Mouse (Mus musculus): ENCODE measurements around the gene Socs2.

Socs2 gene

DNA sequence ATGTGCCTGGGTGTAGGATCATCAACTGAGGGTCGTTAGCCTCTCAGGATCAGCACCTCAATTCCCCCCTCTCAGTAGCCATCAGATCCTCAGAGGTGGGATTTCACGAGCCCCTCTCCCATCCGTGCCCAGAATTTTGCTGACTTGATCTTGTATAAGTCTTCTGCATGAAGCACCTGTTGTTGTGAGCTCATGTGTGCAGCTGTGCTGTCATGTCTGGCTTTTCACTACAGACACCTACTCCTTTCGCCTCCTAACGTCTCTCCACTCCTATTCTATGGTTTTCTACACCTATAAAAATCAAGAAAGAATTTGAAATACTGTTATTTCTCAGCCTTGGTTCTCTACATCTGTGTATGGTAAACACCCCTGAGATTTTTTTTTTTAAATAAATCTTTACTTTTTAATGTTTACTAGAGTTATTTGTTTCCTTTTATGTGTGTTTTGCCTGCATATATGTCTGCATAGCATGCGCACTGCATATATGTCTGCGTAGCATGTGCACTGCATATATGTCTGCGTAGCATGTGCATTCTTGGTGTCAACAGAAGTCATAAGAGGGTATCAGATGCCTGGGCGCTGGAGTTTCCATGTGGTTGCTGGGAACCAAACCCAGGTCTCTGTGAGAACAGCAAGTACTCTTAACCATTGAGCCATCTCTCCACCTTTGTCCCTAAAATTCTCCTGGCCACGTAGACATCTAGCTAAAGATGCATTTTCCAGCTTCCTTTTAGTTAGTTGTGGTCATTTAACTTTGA is 74.0 kb downstream of the Socs2 start:
- Histone ChIP-seq H3K4me3 (replicated peaks; ENCODE audit: low read length) (no peak overlapping the region), H3K27me3 (ENCODE audit: insufficient read depth, low read length) (no peaks in the 10 kb centered on the region), H3K4me1 (replicated peaks; ENCODE audit: low read depth, low read length) (peaks cover 2% of the 10 kb centered on the region; the same call in 1 of the 2 replicates), H3K36me3 (ENCODE audit: insufficient read depth, low read length) (no peaks in the 10 kb centered on the region), H3K9me3 (ENCODE audit: low read length) (peaks cover 4% of the 10 kb centered on the region; the same call in 1 of the 2 replicates)
- TF ChIP-seq POU5F1 (IDR thresholded peaks at IDR 0.05; ENCODE audit: borderline replicate concordance, low read length) (no peak), CTCF (conservative IDR thresholded peaks at IDR 0.05; ENCODE audit: low read length) (no peak), NANOG (IDR thresholded peaks at IDR 0.05; ENCODE audit: borderline replicate concordance, low read length) (no peak)

DNA sequence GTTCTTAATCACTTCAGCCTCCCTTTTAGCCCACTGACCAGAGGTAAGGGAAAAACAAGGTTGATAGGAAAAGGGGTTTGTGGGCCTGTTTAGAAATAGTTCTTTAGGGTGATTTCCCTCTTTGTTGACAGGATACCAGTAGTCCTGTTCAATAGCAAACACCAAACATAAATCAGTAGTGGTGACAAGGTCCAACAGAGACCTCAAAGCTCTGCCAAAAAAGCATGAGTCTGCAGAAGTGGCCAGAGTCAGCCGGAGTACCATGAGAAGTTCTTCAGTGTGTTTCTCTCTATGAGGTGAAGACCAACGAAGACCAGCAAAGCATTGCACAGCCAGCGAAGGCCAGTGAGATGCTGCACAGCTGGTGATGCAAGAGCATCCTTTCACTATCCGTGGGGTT is 76.3 kb downstream of the Socs2 start:
- no peak overlapping the region for H3K4me3 ChIP-seq (replicated peaks; ENCODE audit: low read length)
- H3K9me3 ChIP-seq (ENCODE audit: low read length): peaks cover 4% of the 10 kb centered on the region; the same call in 1 of the 2 replicates
- H3K4me1 ChIP-seq (replicated peaks; ENCODE audit: low read depth, low read length): peaks cover 4% of the 10 kb centered on the region; the same call in 1 of the 2 replicates
- TF ChIP-seq NANOG (IDR thresholded peaks at IDR 0.05; ENCODE audit: borderline replicate concordance, low read length) (no peak), CTCF (conservative IDR thresholded peaks at IDR 0.05; ENCODE audit: low read length) (no peak), POU5F1 (IDR thresholded peaks at IDR 0.05; ENCODE audit: borderline replicate concordance, low read length) (no peak)
- H3K36me3 ChIP-seq (ENCODE audit: insufficient read depth, low read length): no peaks in the 10 kb centered on the region
- no peaks in the 10 kb centered on the region for H3K27me3 ChIP-seq (ENCODE audit: insufficient read depth, low read length)

DNA sequence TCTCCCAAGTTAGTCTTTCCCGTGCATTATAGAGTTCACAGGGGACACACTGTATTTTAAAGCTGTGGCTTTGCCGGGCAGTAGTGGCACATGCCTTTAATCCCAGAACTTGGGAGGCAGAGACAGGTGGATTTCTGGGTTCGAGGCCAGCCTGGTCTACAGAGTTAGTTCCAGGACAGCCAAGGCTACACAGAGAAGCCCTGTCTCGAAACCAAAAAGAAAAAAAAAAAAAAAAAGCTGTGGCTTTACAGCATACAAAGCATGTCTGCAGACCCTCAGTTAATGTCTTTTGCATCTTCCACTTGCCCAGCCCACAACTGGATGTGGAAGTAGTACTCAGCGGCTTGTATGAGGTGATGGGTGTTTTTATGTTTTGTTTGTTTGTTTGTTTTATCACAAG is 79.4 kb downstream of the Socs2 start:
- Histone ChIP-seq H3K4me1 (replicated peaks; ENCODE audit: low read depth, low read length) (peaks cover 9% of the 10 kb centered on the region; the same call in 1 of the 2 replicates), H3K36me3 (ENCODE audit: insufficient read depth, low read length) (no peaks in the 10 kb centered on the region), H3K27me3 (ENCODE audit: insufficient read depth, low read length) (no peaks in the 10 kb centered on the region), H3K9me3 (ENCODE audit: low read length) (no peaks in the 10 kb centered on the region), H3K4me3 (replicated peaks; ENCODE audit: low read length) (no peak overlapping the region)
- TF ChIP-seq CTCF (conservative IDR thresholded peaks at IDR 0.05; ENCODE audit: low read length): no peak
- no peak for TF ChIP-seq NANOG (IDR thresholded peaks at IDR 0.05; ENCODE audit: borderline replicate concordance, low read length)
- TF ChIP-seq POU5F1 (IDR thresholded peaks at IDR 0.05; ENCODE audit: borderline replicate concordance, low read length): no peak

- H3K9me3 ChIP-seq (ENCODE audit: low read length): no peaks in the 10 kb centered on the region
- TF ChIP-seq NANOG (IDR thresholded peaks at IDR 0.05; ENCODE audit: borderline replicate concordance, low read length) (no peak), CTCF (conservative IDR thresholded peaks at IDR 0.05; ENCODE audit: low read length) (no peak), POU5F1 (IDR thresholded peaks at IDR 0.05; ENCODE audit: borderline replicate concordance, low read length) (no peak)
- no peak overlapping the region for H3K4me3 ChIP-seq (replicated peaks; ENCODE audit: low read length)
- H3K27me3 ChIP-seq (ENCODE audit: insufficient read depth, low read length): no peaks in the 10 kb centered on the region
- H3K36me3 ChIP-seq (ENCODE audit: insufficient read depth, low read length): no peaks in the 10 kb centered on the region
- peaks cover 12% of the 10 kb centered on the region; the same call in 1 of the 2 replicates for H3K4me1 ChIP-seq (replicated peaks; ENCODE audit: low read depth, low read length)
Measured at GRCm38 (mm10) chr10:95336781-95337544, 80.0 kb downstream of the Socs2 start.
